Mouse (Mus musculus): Measurements from ENCODE around the gene Unk. TPM values are rescaled to one million over a fixed set of nuclear protein-coding genes. Genes with fewer than 3 reads are reported as not detected.

Gene Unk
- polyA plus RNA-seq, 2 experiments from 2014 or later: 10.4 to 12.3 TPM

GRCm38 (mm10) chr11:116064187-116064867 is 34.2 kb downstream of the Unk start:
- ATAC-seq: no peak

GRCm38 (mm10) chr11:116065345-116065744 is 35.2 kb downstream of the Unk start:
- ATAC-seq: no peak

- ATAC-seq: peak; percentile 72
Measured at GRCm38 (mm10) chr11:116071510-116071909, 41.4 kb downstream of the Unk start.

GRCm38 (mm10) chr11:116072608-116073007 is 42.5 kb downstream of the Unk start:
- no peak for ATAC-seq

DNA sequence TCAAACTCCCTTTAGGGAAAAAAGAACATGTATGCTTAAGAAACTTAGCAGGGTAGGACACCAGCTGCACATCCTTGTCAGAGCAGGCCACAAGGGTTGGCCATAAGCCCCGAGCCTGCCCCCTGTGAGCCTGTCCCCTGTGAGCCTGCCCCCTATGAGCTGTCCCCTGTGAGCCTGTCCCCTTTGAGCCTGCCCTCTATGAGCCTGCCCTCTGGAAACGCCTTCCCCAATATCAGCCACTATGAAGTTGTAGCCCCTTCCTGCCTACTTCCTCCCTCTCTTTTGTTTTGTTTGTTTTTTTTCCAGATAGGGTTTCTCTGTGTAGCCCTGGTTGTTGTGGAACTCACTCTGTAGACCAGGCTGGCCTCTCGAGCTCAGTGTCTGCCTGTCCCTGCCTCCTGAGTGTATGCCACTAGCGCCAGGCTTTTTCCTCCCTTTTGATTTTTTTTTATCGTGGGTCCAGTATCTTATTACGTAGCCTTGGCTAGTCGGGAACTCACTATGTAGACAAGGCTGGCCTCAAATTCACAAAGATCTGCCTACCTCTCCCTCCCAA is 44.4 kb downstream of the Unk start:
- no peak for ATAC-seq

DNA sequence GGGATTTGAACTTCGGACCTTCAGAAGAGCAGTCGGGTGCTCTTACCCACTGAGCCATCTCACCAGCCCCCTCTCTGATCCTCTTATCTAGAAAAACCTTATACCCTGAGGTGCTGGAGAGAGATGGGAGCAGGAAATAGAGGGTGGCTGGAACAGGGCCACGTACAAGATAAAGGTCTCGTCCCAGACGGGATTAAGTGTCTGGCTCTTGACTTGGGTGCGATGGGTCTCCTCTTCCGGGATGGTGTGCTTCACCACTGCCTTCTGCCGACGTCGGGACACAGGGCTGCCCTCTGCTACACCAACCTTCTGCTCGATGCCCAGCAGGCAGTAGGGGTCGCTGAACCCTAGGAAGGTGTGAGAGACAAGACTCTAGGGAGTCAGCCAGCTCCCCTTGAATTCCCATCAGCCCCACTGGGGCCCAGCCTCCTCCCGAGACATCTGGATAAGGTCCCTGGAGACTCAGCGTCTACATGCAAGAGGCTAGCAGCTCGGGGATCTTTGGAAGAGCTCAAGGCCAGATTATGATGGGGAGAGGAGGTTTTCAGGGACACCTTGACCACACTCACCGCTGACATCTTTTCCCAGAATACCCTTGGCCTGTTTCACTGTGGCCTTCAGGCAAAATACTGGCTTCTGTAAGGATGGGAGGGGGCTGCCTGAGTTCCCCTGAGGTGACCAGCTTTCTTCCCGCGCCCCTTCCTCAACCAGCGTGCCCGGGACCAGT is 45.6 kb downstream of the Unk start:
- ATAC-seq: no peak

GRCm38 (mm10) chr11:116076266-116076540 is 46.1 kb downstream of the Unk start:
- ATAC-seq: no peak

DNA sequence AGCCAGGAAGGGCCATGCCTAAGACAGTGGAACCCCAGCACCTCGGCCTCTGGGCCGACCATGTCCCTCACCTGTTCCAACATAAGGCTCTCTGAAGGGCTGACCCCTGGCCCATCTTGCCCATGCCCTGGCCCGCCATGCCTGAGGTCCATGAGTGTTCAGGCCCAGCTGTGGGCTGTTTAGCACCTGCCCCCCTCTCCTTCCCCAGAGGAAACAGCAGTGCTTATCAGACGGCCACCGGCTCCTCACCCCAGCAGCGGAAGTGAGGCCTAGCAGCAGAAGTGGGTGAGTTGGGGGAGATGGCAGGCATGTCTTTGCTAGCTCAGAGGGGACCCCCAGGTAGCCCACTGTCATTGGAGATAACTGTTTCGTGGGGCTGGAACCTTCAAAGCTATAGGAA is 46.7 kb downstream of the Unk start:
- ATAC-seq: peak; percentile 50

DNA sequence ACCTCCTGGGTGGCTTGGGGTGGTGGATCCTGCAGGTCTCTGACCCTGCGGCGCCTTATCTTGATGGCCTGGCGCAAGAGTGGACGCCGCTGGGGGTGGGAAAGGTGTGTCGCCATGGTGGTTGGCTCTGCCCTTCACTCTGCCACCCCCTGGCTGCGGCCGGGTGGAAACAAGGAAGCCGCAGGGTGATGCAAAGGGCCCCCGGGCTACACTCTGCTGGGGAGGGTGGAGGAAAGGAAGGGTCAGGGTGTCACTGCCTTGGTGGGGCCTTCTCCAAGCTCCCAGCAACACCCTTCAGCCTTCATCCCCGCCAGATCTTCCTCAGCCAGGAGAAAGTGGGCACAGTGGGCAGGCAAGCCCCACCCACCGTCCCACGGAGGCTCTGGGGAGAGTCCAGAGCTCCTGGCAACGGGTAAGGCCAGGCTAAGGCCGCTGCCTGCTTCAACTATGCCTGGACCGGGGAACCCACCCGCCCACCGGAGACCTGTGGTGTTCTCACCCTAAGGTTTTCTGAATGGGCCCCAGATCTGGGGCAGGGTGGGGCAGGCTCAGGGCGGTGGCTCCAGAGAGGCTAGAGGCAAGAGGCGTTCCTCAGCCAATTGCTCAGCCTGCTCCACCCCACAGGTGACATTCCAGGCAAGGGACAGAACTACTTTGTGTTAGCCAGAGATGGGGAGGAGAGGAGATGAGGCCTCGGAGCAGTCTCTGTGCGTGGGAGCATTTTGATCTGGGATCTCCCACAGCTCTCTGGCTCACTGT is 47.5 kb downstream of the Unk start, which contains the start of gene Unc13d:
Unc13d (minus strand) TSS at position 516 of the 759 bp plus-strand sequence.
- ATAC-seq: peak; percentile 44

- peak; percentile 78 for ATAC-seq
Measured at GRCm38 (mm10) chr11:116078221-116078620, 48.1 kb downstream of the Unk start.

- no peak for ATAC-seq
Measured at GRCm38 (mm10) chr11:116078676-116079320, 48.7 kb downstream of the Unk start.

DNA sequence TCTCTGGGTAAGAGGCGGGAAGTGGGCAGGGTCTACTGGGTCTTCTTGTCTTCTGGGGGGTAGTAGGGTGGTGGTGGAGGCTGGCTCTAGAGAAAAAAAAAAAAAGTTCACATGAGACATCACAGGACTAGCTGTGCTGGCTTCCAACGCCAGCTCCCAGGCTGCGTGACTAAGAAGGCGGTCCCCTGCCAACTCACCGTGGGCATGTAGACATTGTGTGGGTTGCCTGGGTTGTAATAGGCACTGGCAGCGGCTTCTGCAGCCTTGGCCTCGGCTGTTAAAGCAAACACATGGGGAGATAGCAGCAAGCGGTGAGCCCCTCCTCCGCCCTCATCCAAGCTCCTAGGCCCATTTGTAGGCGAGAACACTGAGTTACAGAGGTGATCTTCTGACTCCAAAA is 49.4 kb downstream of the Unk start:
- no peak for ATAC-seq

DNA sequence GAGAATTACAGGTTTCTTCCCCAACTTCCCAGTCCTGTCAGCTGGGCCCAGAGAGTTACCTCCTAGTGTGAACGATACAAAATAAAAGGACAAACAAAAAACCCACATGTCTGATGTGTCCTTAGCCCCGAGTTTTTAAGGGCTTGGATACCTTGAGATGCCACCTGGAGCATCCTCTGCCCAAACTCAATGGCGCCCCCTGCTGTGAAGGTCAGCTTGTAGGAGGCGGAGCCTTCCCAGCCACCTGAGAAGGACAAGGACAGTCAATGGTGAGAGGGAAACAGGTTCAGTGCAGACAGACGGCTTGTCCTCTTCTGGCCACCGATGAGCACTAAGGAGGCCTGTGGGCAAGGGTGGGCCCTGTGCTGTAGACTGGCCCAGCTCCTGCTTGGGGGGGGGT is 51.0 kb downstream of the Unk start:
- ATAC-seq: no peak

GRCm38 (mm10) chr11:116083096-116083672 is 53.1 kb downstream of the Unk start:
- ATAC-seq: no peak

GRCm38 (mm10) chr11:116084166-116084565 is 54.0 kb downstream of the Unk start:
- no peak for ATAC-seq

DNA sequence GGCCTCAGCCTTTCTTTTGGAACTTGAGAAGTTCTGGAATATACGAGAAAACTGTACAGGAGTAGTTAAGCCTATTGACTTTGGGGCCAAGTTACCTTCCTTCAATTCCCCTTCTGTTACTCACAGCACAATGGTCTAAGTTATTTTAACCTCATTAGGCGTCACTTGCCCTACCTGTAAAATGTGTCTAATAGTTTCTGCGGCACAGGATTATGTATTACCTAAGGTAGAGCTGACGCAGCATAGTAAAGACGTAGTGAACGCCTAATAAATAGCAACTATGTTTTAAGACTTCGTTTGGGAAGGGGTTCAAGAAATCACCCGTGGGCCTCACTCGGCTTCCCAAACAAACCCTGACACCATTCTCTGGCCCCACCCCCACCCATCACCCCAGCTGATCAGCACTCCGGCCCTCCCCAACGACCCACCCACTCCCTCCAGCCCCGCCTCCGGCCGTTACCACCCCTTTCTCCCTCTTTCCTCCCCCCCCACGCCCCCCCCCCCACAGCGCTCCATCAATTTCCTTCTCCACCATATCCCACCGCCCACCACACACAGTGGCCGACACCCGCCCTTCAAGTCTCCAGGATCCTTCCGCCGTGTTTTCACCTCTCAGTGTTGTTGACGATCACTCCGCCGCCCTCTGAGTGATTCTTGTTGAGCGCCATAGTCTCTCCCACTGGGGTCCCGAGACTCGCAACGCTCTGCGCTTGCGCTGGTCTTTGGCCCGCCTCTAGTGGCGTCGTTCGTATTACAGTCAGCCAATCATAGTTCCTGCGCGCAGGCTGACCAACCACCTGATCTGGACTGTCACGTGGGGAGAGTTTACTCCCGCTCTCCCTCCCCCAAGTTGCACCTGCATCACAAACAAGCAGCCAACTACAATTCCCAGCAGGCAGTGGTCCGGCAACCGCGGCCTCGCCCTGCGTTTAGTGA is 56.4 kb downstream of the Unk start, which contains the start of gene Wbp2:
Wbp2 (minus strand) TSS at position 738 of the 936 bp plus-strand sequence.
- ATAC-seq: peak; percentile 92

DNA sequence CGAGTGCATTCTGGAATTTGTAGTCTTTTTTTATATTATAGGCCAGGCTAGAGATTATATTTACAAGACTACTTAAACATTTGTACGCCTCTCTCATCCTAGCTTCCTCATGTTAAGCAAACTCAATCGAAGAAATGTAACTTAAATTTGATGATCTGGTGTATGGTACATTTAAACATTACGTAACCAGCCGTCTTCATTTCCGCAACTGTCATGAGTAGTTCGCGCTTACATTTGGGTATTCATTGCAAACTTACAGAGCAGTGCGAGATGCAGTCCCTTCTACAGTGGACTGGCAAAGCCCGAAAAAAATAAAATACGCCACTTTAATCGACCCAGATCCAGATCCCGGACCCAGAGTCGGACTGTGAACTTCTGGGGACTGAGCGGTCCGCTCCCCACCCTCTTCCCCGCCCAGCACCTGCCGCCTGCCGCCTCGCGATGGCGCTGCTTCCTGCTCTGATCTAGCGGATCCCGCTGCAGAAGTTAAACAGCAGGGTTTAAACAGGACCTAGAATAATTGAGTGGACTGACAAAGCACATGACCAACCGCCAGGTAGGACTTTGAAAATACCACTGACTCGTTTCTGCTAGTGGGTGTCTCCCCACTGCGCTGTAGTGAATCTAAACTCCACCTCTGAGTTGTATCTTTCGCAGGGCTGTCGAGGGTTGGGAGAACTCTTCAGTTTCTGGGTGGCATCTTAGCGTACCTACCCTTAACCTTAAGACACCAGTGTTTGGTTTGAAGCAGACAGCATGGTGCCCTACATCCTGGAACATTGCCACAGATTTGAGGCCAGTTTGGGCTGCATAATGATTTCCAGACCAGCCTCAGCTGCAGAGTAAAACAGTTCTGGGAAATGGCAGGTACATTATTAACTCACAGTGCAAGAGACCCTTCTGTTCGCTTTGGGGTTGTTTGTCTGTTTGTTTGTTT is 57.3 kb downstream of the Unk start:
- ATAC-seq: peak; percentile 55

DNA sequence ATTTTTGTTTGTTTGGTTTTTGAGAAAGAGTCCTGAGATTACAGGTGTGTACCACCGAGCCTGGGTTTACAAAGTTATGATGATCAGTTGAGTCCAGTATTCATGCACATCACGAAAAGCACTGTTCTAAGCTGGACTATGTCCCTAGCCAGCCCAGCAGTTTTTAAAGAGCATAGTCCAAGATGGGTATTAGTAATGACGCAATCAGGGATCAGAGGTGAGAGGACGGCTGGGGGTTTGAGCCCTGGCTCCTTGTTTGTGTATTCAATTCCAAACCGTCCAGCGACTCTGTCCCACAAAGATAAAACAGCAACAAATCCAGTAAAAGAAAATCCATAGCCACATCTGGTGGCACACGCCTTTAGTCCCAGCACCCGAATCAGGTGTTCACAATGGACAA is 58.1 kb downstream of the Unk start:
- no peak for ATAC-seq

DNA sequence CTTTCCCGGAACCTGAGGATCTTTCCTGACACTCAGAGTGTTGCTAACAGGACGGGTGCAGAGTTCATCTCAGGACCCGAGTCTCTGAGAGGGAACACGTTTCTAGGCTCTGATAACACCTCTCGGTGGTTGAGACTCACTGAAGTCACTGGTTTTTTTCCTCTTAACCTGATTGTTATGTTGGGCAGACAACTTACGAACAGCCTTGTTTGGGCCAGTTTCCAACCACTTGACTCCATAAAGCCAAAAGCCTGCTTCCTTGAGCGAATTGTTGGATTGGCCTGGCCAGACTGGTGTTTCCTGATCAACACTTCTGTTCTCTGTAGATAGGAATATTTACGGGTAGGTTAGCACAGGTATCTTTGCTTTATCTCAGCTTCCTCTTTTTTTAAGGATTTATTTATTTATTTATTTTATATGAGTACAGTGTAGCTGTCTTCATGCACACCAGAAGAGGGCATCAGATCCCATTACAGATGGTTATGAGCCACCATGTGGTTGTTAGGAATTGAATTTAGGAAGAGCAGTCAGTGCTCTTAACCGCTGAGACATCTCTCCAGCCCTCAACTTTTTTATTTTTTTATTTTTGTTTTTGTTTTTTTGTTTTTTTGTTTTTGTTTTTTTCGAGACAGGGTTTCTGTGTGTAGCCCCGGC is 58.7 kb downstream of the Unk start:
- no peak for ATAC-seq

Data from activated CD4-positive, CD25-positive, alpha-beta regulatory T cell, adult 4 months (primary cell).